In the genomic region with DNA sequence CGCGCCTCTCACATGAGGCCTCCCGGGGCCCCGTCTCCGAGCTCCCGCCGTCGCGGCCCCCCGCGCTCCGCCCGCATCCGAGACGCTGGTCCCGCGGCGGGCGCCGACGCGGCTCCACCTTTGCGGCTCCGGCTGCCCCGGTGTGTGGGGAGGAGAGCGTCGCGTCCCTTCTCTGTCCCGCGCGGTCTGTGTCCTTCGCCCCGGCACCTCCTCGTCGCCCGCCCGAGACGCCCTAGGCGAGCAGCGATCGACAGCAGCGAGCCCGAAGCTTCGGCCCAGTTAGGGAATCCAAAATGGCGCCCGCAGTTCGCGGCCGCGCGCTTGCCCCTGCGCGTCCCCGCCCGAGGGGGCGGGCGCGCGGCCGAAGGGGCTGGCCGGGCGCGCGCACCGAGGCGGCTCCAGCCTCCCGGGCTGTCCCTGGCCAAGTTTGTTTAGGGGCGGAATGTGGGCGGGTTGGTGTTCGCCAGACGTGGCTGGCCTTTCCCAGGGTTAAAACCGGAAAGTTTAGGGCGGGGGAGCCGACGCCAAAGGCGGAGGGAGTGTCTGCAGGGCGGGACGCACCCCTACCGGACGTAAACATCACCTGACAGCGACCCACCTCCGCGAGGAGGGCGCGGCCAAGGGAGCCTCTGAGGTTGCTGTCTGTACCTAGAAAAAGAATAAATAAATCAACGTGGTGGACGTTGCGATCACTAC, we compare ENCODE assay signal across 8 mouse cellular contexts. TPM values are rescaled to one million over a fixed set of nuclear protein-coding genes. Genes with fewer than 3 reads are reported as not detected.
A peak's percentile ranks its signal among the peaks of the same experiment; 100 is the strongest.
DNase-seq lines count a peak whose midpoint lies in the region; ATAC-seq lines count a peak whose summit lies in the region.

A gene (minus strand): TSS at position 329 of the 696 bp plus-strand sequence.

- peak within 1 kb of the TSS; percentile 77 for H3K4me2 ChIP-seq in heart, embryonic 14.5 days (ENCODE audit: low read length)
- H3K4me2 ChIP-seq in liver, embryonic 13.5 days, result peak within 1 kb of the TSS; percentile 72
- peak within 1 kb of the TSS; percentile 60 for H3K4me2 ChIP-seq in stomach, embryonic 16.5 days (ENCODE audit: low read depth, low read length)

- no peaks in the 10 kb centered on the region for H3K9me3 ChIP-seq in heart, embryonic 14.5 days (ENCODE audit: control insufficient read depth, low read length)
- no peaks in the 10 kb centered on the region for H3K9me3 ChIP-seq in liver, embryonic 13.5 days (replicated peaks)
- no peaks in the 10 kb centered on the region for H3K9me3 ChIP-seq in stomach, embryonic 16.5 days (replicated peaks; ENCODE audit: control insufficient read depth, low read length)

- H3K4me1 ChIP-seq in heart, embryonic 14.5 days (ENCODE audit: control insufficient read depth in 2 of 2, insufficient read depth in 2 of 2, low read length in 2 of 2), result peaks cover 0 to 5% of the 10 kb centered on the region in 2 experiments; a peak in 3 of 4 replicates
- peaks cover 38% of the 10 kb centered on the region for H3K4me1 ChIP-seq in liver, embryonic 13.5 days (replicated peaks)
- H3K4me1 ChIP-seq in stomach, embryonic 16.5 days (ENCODE audit: control insufficient read depth, insufficient read depth, low read length), result peaks cover 23% of the 10 kb centered on the region; the same call in 1 of the 2 replicates

- peak within 1 kb of the TSS; percentile 100 for H3K27ac ChIP-seq in heart, embryonic 14.5 days (replicated peaks in 1 of 2; ENCODE audit: control insufficient read depth in 1 of 2, insufficient read depth in 1 of 2, low read depth in 2 of 2, low read length in 2 of 2)
- peak within 1 kb of the TSS; percentile 99 for H3K27ac ChIP-seq in liver, embryonic 13.5 days
- peak within 1 kb of the TSS; percentile 99 for H3K27ac ChIP-seq in stomach, embryonic 16.5 days (ENCODE audit: low read length)

- WGBS in heart, embryonic 14.5 days, result under 1% methylated on average over 87 of the region's 88 CpGs
- under 1% methylated on average over 88 of the region's 88 CpGs for WGBS in liver, embryonic 13.5 days (ENCODE audit: insufficient replicate concordance)
- WGBS in stomach, embryonic 16.5 days, result 0% methylated on average over 73 of the region's 88 CpGs

- H3K36me3 ChIP-seq in heart, embryonic 14.5 days (ENCODE audit: control insufficient read depth, insufficient read depth, low read length), result peaks cover 22% of the 10 kb centered on the region
- H3K36me3 ChIP-seq in liver, embryonic 13.5 days, result peaks cover 22% of the 10 kb centered on the region
- H3K36me3 ChIP-seq in stomach, embryonic 16.5 days (ENCODE audit: control insufficient read depth, insufficient read depth, low read length), result 0 out of 2 replicates have a peak, but pooled peaks cover 5% of the 10 kb centered on the region

- DNase-seq in c-Kit-negative CD71-positive TER-119-positive erythroid progenitor cells, embryonic 14.5 days (ENCODE audit: low read depth, low spot score), result peak; percentile 83
- peak; percentile 98 for DNase-seq in fibroblast of lung, adult 2 months (ENCODE audit: low read depth)
- DNase-seq in kidney, postnatal 14 days, result peak; percentile 97
- DNase-seq in liver, embryonic 13.5 days, result peak; percentile 87
- DNase-seq in neural tube, embryonic 10.5 days (ENCODE audit: extremely low spot score, low spot score), result peak; percentile 86

- H3K27me3 ChIP-seq in heart, embryonic 14.5 days (ENCODE audit: control insufficient read depth, insufficient read depth, low read length), result no peaks in the 10 kb centered on the region
- no peaks in the 10 kb centered on the region for H3K27me3 ChIP-seq in liver, embryonic 13.5 days
- H3K27me3 ChIP-seq in stomach, embryonic 16.5 days (ENCODE audit: control insufficient read depth, insufficient read depth, low read length), result no peaks in the 10 kb centered on the region

- H3K9ac ChIP-seq in heart, embryonic 14.5 days (ENCODE audit: low read length), result peak within 1 kb of the TSS; percentile 99
- H3K9ac ChIP-seq in liver, embryonic 13.5 days, result peak within 1 kb of the TSS; percentile 99
- H3K9ac ChIP-seq in stomach, embryonic 16.5 days (ENCODE audit: low read length), result peak within 1 kb of the TSS; percentile 100

- peak; percentile 84 for ATAC-seq in CD4-positive, CD25-positive, alpha-beta regulatory T cell, adult 4 months
- ATAC-seq in heart, embryonic 14.5 days (ENCODE audit: insufficient number of reproducible peaks, insufficient read depth, low FRiP score, low read depth), result peak; percentile 95
- ATAC-seq in liver, embryonic 13.5 days (ENCODE audit: low read depth), result peak; percentile 91
- ATAC-seq in stomach, embryonic 16.5 days (ENCODE audit: insufficient read depth, low FRiP score), result peak; percentile 94

- peak within 1 kb of the TSS; percentile 97 to 100 for H3K4me3 ChIP-seq in heart, embryonic 14.5 days (ENCODE audit: control insufficient read depth in 1 of 2, insufficient read depth in 1 of 2, low read depth in 1 of 2, low read length in 2 of 2)
- peak within 1 kb of the TSS; percentile 92 for H3K4me3 ChIP-seq in liver, embryonic 13.5 days (replicated peaks)
- peak within 1 kb of the TSS; percentile 87 for H3K4me3 ChIP-seq in stomach, embryonic 16.5 days (replicated peaks; ENCODE audit: low read length)

RNA-seq across cellular contexts. Expression of the gene that starts here (rescaled TPM):
- 10 to 100 TPM; 29.5 to 34.3 TPM for polyA plus RNA-seq in CD4-positive, CD25-positive, alpha-beta regulatory T cell, adult 4 months (2017; shearing (Covaris generic))
- polyA plus RNA-seq in heart, embryonic 14.5 days (2014; fragmentation: Nextera tagmentation; extraction: Ambion mirVana), result 30.1 and 31.1 TPM in 2 replicates
- 10.5 and 13.9 TPM in 2 replicates for polyA plus RNA-seq in liver, embryonic 13.5 days (2015; fragmentation: Nextera tagmentation; extraction: Ambion mirVana)
- polyA plus RNA-seq in stomach, embryonic 16.5 days (2015; fragmentation: Nextera tagmentation; extraction: Ambion mirVana), result 19.0 and 22.1 TPM in 2 replicates

Comparison
In these comparisons a context has a peak if more than half of its experiments do, and no peak if none do; other contexts are left out.
1. Peak in every context shown above with its lines: DNase-seq, ATAC-seq, H3K4me3 ChIP-seq and H3K27ac ChIP-seq.